Mouse (Mus musculus) lung, adult 2 months (tissue): ENCODE data around the gene Prrc2b.

Source experiments
- CTCF ChIP-seq: fragments of 200-500 bp; IDR thresholded peaks from 2 replicates; pipeline ENCODE4 v1.5.1; 2011; ENCODE audit warnings: mild to moderate bottlenecking, low read length, control low read depth; ENCODE audit not compliant: insufficient read depth
- POLR2A ChIP-seq: fragments of 200-500 bp; IDR thresholded peaks from 2 replicates; pipeline ENCODE4 v1.6.1; 2011; ENCODE audit warnings: low read depth, mild to moderate bottlenecking, control low read depth, low read length, borderline replicate concordance; ENCODE audit errors: extremely low read depth

GRCm38 (mm10) chr2:32103557-32103956 is 47.3 kb upstream of the Prrc2b start:
- TF ChIP-seq CTCF (no peak), POLR2A (no peak)
